Mouse (Mus musculus) cerebellum, adult 8-10 months (tissue): ENCODE data around the gene Gmpr.
A peak's percentile ranks its signal among the peaks of the same experiment; 100 is the strongest.
"Not testable (repeated sequence)": the region's sequence is repeated elsewhere in the genome, so short reads cannot be mapped to it uniquely, and the experiment has no call there.

Experiments used
- DNase-seq: peaks from one replicate; pipeline ENCODE4 v3.0.0; 2022

Gene Gmpr

GRCm38 (mm10) chr13:45507274-45508229 lies at the start of gene Gmpr:
Gmpr (plus strand) TSS chr13:45507444.
- peak; percentile 78 for DNase-seq

GRCm38 (mm10) chr13:45457459-45457858 lies 49.8 kb upstream of the Gmpr start:
- DNase-seq, result no peak

GRCm38 (mm10) chr13:45460177-45460576 lies 47.1 kb upstream of the Gmpr start:
- no peak for DNase-seq

GRCm38 (mm10) chr13:45461370-45461958 lies 45.8 kb upstream of the Gmpr start:
- DNase-seq, result peak; percentile 79

GRCm38 (mm10) chr13:45465616-45466015 lies 41.6 kb upstream of the Gmpr start:
- DNase-seq, result no peak

GRCm38 (mm10) chr13:45466031-45466519 lies 41.2 kb upstream of the Gmpr start:
- DNase-seq, result no peak

- no peak for DNase-seq
Measured at GRCm38 (mm10) chr13:45468751-45469150, 38.5 kb upstream of the Gmpr start.

- DNase-seq, result no peak
Measured at GRCm38 (mm10) chr13:45469481-45470301, 37.6 kb upstream of the Gmpr start.

- no peak for DNase-seq
Measured at GRCm38 (mm10) chr13:45473311-45473710, 33.9 kb upstream of the Gmpr start.

GRCm38 (mm10) chr13:45475297-45475696 lies 31.9 kb upstream of the Gmpr start:
- no peak for DNase-seq

GRCm38 (mm10) chr13:45477183-45477582 lies 30.1 kb upstream of the Gmpr start:
- DNase-seq, result peak; percentile 82

GRCm38 (mm10) chr13:45479951-45480350 lies 27.3 kb upstream of the Gmpr start:
- no peak for DNase-seq

GRCm38 (mm10) chr13:45483215-45483614 lies 24.0 kb upstream of the Gmpr start:
- DNase-seq, result no peak

- DNase-seq, result not testable (repeated sequence)
Measured at GRCm38 (mm10) chr13:45483949-45484348, 23.3 kb upstream of the Gmpr start.

GRCm38 (mm10) chr13:45485602-45486001 lies 21.6 kb upstream of the Gmpr start:
- DNase-seq, result no peak

- DNase-seq, result no peak
Measured at GRCm38 (mm10) chr13:45486598-45486997, 20.6 kb upstream of the Gmpr start.

- no peak for DNase-seq
Measured at GRCm38 (mm10) chr13:45491991-45492732, 15.1 kb upstream of the Gmpr start.

GRCm38 (mm10) chr13:45493846-45494245 lies 13.4 kb upstream of the Gmpr start:
- no peak for DNase-seq

- no peak for DNase-seq
Measured at GRCm38 (mm10) chr13:45498623-45499022, 8.6 kb upstream of the Gmpr start.

- DNase-seq, result no peak
Measured at GRCm38 (mm10) chr13:45499391-45499790, 7.9 kb upstream of the Gmpr start.

- DNase-seq, result no peak
Measured at GRCm38 (mm10) chr13:45499906-45500305, 7.3 kb upstream of the Gmpr start.

GRCm38 (mm10) chr13:45502791-45503190 lies 4.5 kb upstream of the Gmpr start:
- no peak for DNase-seq
